Mouse (Mus musculus) CH12.LX (cell line): ENCODE measurements around the gene Mink1. TPM values are rescaled to one million over a fixed set of nuclear protein-coding genes. Genes with fewer than 3 reads are reported as not detected.
"Not testable (repeated sequence)": the region's sequence is repeated elsewhere in the genome, so short reads cannot be mapped to it uniquely, and the experiment has no call there.

Experiments
- DNase-seq: peaks from one replicate; pipeline ENCODE4 v3.0.0-alpha.2; 2013; ENCODE audit errors: extremely low read depth
- H3K27ac ChIP-seq: 2 replicates; pipeline ENCODE4 v1.5.1; 2012; ENCODE audit warnings: low read depth, mild to moderate bottlenecking, control low read depth, moderate library complexity; ENCODE audit not compliant: insufficient read depth
- H3K27me3 ChIP-seq: replicated peaks from 2 replicates; pipeline ENCODE3; 2012; ENCODE audit warnings: inconsistent platforms
- H3K36me3 ChIP-seq, 2 experiments: replicated peaks in 1 of 2; 2 replicates each; pipeline versions ENCODE3 to v1.6.1; 2012; ENCODE audit warnings: inconsistent platforms in 1 of 2, low read length in 1 of 2, mild to moderate bottlenecking in 1 of 2, mixed read lengths in 1 of 2, moderate library complexity in 1 of 2; ENCODE audit not compliant: control insufficient read depth in 1 of 2, insufficient read depth in 1 of 2
- H3K4me1 ChIP-seq, 2 experiments: 2 replicates each; pipeline ENCODE4 v1.6.1; 2012; ENCODE audit warnings: inconsistent platforms in 1 of 2, moderate library complexity in 1 of 2; ENCODE audit not compliant: insufficient read depth in 2 of 2, control insufficient read depth in 1 of 2
- H3K4me2 ChIP-seq: 2 replicates; pipeline ENCODE4 v1.6.1; 2012; ENCODE audit warnings: low read depth, mild to moderate bottlenecking, control low read depth; ENCODE audit not compliant: poor library complexity, insufficient read depth, severe bottlenecking
- H3K4me3 ChIP-seq, 3 experiments: fragments of 150-350 bp in 1 of 3; sonication (generic) in 1 of 3; replicated peaks in 1 of 3; 2 replicates each; pipeline versions ENCODE3 to v1.5.1; 2011 to 2012; ENCODE audit warnings: low read depth in 2 of 3, low read length in 2 of 3, mild to moderate bottlenecking in 2 of 3, moderate library complexity in 2 of 3, control low read depth in 1 of 3, improper control_type of control experiment in 1 of 3, inconsistent platforms in 1 of 3, mixed read lengths in 1 of 3; ENCODE audit not compliant: poor library complexity in 1 of 3
- H3K79me2 ChIP-seq: replicated peaks from 2 replicates; pipeline ENCODE4 v1.6.1; 2012; ENCODE audit warnings: mild to moderate bottlenecking, moderate library complexity; ENCODE audit not compliant: control insufficient read depth, poor library complexity, insufficient read depth, severe bottlenecking; ENCODE audit errors: extremely low read depth
- H3K9ac ChIP-seq: 2 replicates; pipeline ENCODE4 v1.6.1; 2012; ENCODE audit warnings: low read depth, mild to moderate bottlenecking, control low read depth, moderate library complexity; ENCODE audit not compliant: insufficient read depth
- H3K9me3 ChIP-seq: replicated peaks from 2 replicates; pipeline ENCODE3; 2012; ENCODE audit warnings: low read length, inconsistent platforms, mixed read lengths
- CHD2 ChIP-seq: IDR thresholded peaks from 2 replicates; pipeline ENCODE4 v1.6.1; 2011; ENCODE audit warnings: low read length, improper control_type of control experiment
- CTCF ChIP-seq, 2 experiments: IDR thresholded peaks in 1 of 2; conservative IDR thresholded peaks in 1 of 2; 2 replicates each; pipeline ENCODE4 v1.5.1; 2011 to 2012; ENCODE audit warnings: low read depth in 2 of 2, low read length in 2 of 2, improper control_type of control experiment in 1 of 2, inconsistent platforms in 1 of 2, mild to moderate bottlenecking in 1 of 2, moderate library complexity in 1 of 2
- E2F4 ChIP-seq: IDR thresholded peaks from 2 replicates; pipeline ENCODE4 v1.6.1; 2011; ENCODE audit warnings: low read depth, low read length, improper control_type of control experiment; ENCODE audit not compliant: insufficient replicate concordance
- EP300 ChIP-seq: IDR thresholded peaks from 2 replicates; pipeline ENCODE4 v1.6.1; 2011; ENCODE audit warnings: low read length, improper control_type of control experiment
- ETS1 ChIP-seq: conservative IDR thresholded peaks from 2 replicates; pipeline ENCODE4 v1.6.1; 2012; ENCODE audit warnings: low read depth, mild to moderate bottlenecking, inconsistent platforms, low read length, improper control_type of control experiment, moderate library complexity
- GABPA ChIP-seq: IDR thresholded peaks from 2 replicates; pipeline ENCODE4 v1.6.1; 2012; ENCODE audit warnings: low read depth, low read length, improper control_type of control experiment, inconsistent platforms; ENCODE audit not compliant: insufficient replicate concordance
- HCFC1 ChIP-seq: IDR thresholded peaks from 2 replicates; pipeline ENCODE4 v1.6.1; 2012; ENCODE audit warnings: low read depth, mild to moderate bottlenecking, inconsistent platforms, low read length, improper control_type of control experiment
- IRF4 ChIP-seq: IDR thresholded peaks from 2 replicates; pipeline ENCODE4 v1.6.1; 2014; ENCODE audit warnings: low read depth, mild to moderate bottlenecking, inconsistent platforms, low read length, improper control_type of control experiment
- KAT2A ChIP-seq: IDR thresholded peaks from 2 replicates; pipeline ENCODE4 v1.6.1; 2012; ENCODE audit warnings: low read length, improper control_type of control experiment, inconsistent platforms; ENCODE audit not compliant: insufficient replicate concordance
- MAX ChIP-seq: IDR thresholded peaks from 2 replicates; pipeline ENCODE4 v1.6.1; 2011; ENCODE audit warnings: low read length, improper control_type of control experiment
- MXI1 ChIP-seq: IDR thresholded peaks from 2 replicates; pipeline ENCODE4 v1.6.1; 2011; ENCODE audit warnings: mild to moderate bottlenecking, low read depth, low read length, improper control_type of control experiment
- MYC ChIP-seq: IDR thresholded peaks from 2 replicates; pipeline ENCODE4 v1.6.1; 2011; ENCODE audit warnings: low read depth, mild to moderate bottlenecking, improper control_type of control experiment, low read length
- NRF1 ChIP-seq: IDR thresholded peaks from 2 replicates; pipeline ENCODE4 v1.6.1; 2014; ENCODE audit warnings: low read depth, mild to moderate bottlenecking, inconsistent platforms, low read length, improper control_type of control experiment, moderate library complexity
- RAD21 ChIP-seq: IDR thresholded peaks from 2 replicates; pipeline ENCODE4 v1.6.1; 2011; ENCODE audit warnings: low read depth, mild to moderate bottlenecking, low read length, improper control_type of control experiment, moderate library complexity
- SIN3A ChIP-seq: IDR thresholded peaks from 2 replicates; pipeline ENCODE4 v1.6.1; 2012; ENCODE audit warnings: low read length, improper control_type of control experiment, inconsistent platforms
- TBP ChIP-seq: conservative IDR thresholded peaks from 2 replicates; pipeline ENCODE4 v1.6.1; 2011; ENCODE audit warnings: low read depth, low read length, improper control_type of control experiment
- TCF12 ChIP-seq: IDR thresholded peaks from 2 replicates; pipeline ENCODE4 v1.6.1; 2014; ENCODE audit warnings: low read depth, mild to moderate bottlenecking, inconsistent platforms, low read length, improper control_type of control experiment
- UBTF ChIP-seq: IDR thresholded peaks from 2 replicates; pipeline ENCODE4 v1.6.1; 2012; ENCODE audit warnings: low read depth, mild to moderate bottlenecking, inconsistent platforms, low read length, improper control_type of control experiment, moderate library complexity
- USF2 ChIP-seq: conservative IDR thresholded peaks from 2 replicates; pipeline ENCODE4 v1.6.1; 2011; ENCODE audit warnings: low read depth, low read length, improper control_type of control experiment
- ZC3H11A ChIP-seq: IDR thresholded peaks from 2 replicates; pipeline ENCODE4 v1.6.1; 2012; ENCODE audit warnings: low read depth, mild to moderate bottlenecking, inconsistent platforms, low read length, improper control_type of control experiment
- dilution Hi-C: fragments of 300-500 bp; cut with MboI; formaldehyde crosslinking; loops from 2 replicates; pipeline ENCODE4 v1.14.3; 2020; ENCODE audit warnings: low sequenced_read_pairs; ENCODE audit not compliant: extremely low pct_unique_long_range_greater_than_20kb, extremely low pct_ligation_motif_present
- in situ Hi-C: fragments of 300-500 bp; cut with MboI; formaldehyde crosslinking; loops from 3 replicates; pipeline ENCODE4 v1.14.3; 2019; ENCODE audit warnings: low sequenced_read_pairs, low pct_ligation_motif_present, low pct_unique_long_range_greater_than_20kb, mixed read lengths
- polyA plus RNA-seq: library from polyadenylated mRNA; unstranded; fragments of >175 nt; gene quantifications from 2 replicates; pipeline ENCODE4 v1.2.1, GENCODE M21; 2012; ENCODE audit warnings: low read depth; ENCODE audit not compliant: insufficient read length
- total RNA-seq, 2 experiments: library from RNA; depleted of rRNA; stranded (reverse); fragments of 300-350 nt in 1 of 2; fragments of >200 nt in 1 of 2; gene quantifications; 2 replicates each; pipeline ENCODE4 v1.2.3; 2012 to 2014

Gene Mink1
- total and polyA plus RNA-seq, 3 experiments, result 15.0 to 79.8 (median 31.2) TPM

DNA sequence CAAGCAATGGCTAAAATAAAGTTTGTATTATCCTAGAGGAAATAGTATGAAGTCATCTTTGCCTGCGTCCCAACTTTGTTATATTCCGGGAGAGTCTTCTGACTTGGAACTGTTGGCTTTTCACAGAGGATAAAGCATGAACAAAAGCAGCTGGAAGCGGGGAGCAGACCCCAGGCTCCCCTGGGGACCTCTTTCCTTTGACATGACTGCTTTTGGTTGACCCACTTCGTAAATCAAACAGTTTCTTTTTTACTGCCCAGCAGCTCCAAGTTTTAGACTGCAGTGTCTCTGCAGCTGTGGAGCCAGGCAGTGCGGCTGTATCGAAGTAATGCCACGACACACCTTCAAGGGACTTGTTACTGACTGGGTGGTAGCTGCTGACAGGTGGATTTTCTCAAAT lies 3.9 kb downstream of the Mink1 start:
- H3K9ac ChIP-seq, result no peak overlapping the region
- in situ Hi-C loops, result no loop called here
- H3K79me2 ChIP-seq, result peaks cover 24% of the 10 kb centered on the region
- no peak overlapping the region for H3K4me2 ChIP-seq
- no peaks in the 10 kb centered on the region for H3K27me3 ChIP-seq
- DNase-seq, result no peak
- H3K4me3 ChIP-seq, result no peak overlapping the region
- peaks cover 3 to 53% of the 10 kb centered on the region in 2 experiments for H3K36me3 ChIP-seq
- no peak for TF ChIP-seq ZC3H11A
- no peak for TF ChIP-seq CHD2
- no peak for TF ChIP-seq GABPA
- no peak for TF ChIP-seq MAX
- TF ChIP-seq MXI1, result no peak
- no peak for TF ChIP-seq USF2
- no peak for TF ChIP-seq CTCF (conservative IDR thresholded peaks at IDR 0.05 in 1 of 2, IDR thresholded peaks at IDR 0.05 in 1 of 2; ENCODE audit: low read depth in 2 of 2, low read length in 2 of 2)
- TF ChIP-seq HCFC1, result no peak
- no peak for TF ChIP-seq MYC
- TF ChIP-seq RAD21, result no peak
- H3K9me3 ChIP-seq, result no peaks in the 10 kb centered on the region
- H3K4me1 ChIP-seq, result peaks cover 8 to 79% of the 10 kb centered on the region in 2 experiments; a peak in 3 of 4 replicates
- dilution Hi-C loops, result no loop called here
- H3K27ac ChIP-seq, result no peak overlapping the region

DNA sequence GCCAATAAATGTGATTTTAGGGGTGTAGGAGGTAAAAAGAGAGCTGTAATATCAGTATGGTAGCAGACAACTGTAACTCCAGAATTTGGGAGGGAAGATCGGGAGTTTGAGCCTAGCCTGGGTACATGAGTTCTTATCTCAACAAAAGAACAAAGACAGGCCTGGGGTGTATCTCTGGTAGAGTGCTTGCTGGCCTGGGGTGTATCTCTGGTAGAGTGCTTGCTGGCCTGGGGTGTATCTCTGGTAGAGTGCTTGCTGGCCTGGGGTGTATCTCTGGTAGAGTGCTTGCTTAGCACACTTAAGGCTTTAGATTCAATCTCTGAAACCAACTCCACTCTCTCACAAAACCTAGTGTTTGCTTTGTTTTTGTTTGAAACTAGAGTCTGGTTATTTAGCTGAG lies 7.9 kb downstream of the Mink1 start:
- DNase-seq, H3K9ac ChIP-seq, H3K9me3 ChIP-seq, dilution Hi-C loops, in situ Hi-C loops, H3K27ac ChIP-seq, H3K4me3 ChIP-seq, H3K27me3 ChIP-seq, H3K4me2 ChIP-seq: not testable (repeated sequence)
- H3K79me2 ChIP-seq, result peaks cover 11% of the 10 kb centered on the region
- H3K36me3 ChIP-seq, result peaks cover 7 to 80% of the 10 kb centered on the region in 2 experiments
- peaks cover 4 to 86% of the 10 kb centered on the region in 2 experiments; a peak in 2 of 4 replicates for H3K4me1 ChIP-seq

DNA sequence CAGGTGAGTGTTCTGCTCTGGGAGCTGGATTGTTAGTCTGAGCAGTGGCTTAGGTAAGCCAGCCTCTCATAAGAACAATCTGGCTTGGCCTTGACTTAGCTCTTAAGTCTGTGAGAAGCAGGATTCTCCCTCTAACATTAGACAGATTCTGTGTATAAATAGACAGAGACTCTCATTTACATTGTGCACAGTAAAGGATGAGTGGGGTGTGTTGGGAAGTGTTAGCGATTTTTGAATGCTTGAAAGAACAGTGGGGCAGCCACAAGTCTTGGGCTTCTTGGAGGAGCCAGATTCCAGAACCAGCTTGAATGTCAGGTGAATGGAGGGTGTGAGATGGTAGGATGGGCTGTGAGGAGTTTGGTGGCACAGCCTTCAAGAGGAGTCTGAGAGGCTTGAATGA lies 9.0 kb downstream of the Mink1 start:
- Histone ChIP-seq H3K4me1 (peaks cover 4 to 86% of the 10 kb centered on the region in 2 experiments; a peak in 2 of 4 replicates), H3K9ac (no peak overlapping the region), H3K4me2 (no peak overlapping the region), H3K4me3 (no peak overlapping the region), H3K27ac (no peak overlapping the region), H3K79me2 (peaks cover 9% of the 10 kb centered on the region), H3K9me3 (no peaks in the 10 kb centered on the region), H3K27me3 (no peaks in the 10 kb centered on the region), H3K36me3 (peaks cover 7 to 76% of the 10 kb centered on the region in 2 experiments)
- DNase-seq, result no peak
- dilution Hi-C loops (no loop called here), in situ Hi-C loops (no loop called here)
- TF ChIP-seq ETS1 (no peak), CTCF (conservative IDR thresholded peaks at IDR 0.05 in 1 of 2, IDR thresholded peaks at IDR 0.05 in 1 of 2; ENCODE audit: low read depth in 2 of 2, low read length in 2 of 2) (no peak), UBTF (no peak), NRF1 (no peak), TCF12 (no peak), TBP (no peak), KAT2A (no peak), E2F4 (no peak), SIN3A (no peak), MXI1 (no peak), RAD21 (no peak), GABPA (no peak), EP300 (no peak), IRF4 (no peak)
